Mouse (Mus musculus) left cerebral cortex, postnatal 4 days (tissue): ENCODE measurements around the gene Ly6f. TPM values are rescaled to one million over a fixed set of nuclear protein-coding genes. Genes with fewer than 3 reads are reported as not detected.
"Not testable (repeated sequence)": the region's sequence is repeated elsewhere in the genome, so short reads cannot be mapped to it uniquely, and the experiment has no call there.

Experiments used
- DNase-seq: peaks from one replicate; pipeline ENCODE4 v3.0.0-alpha.2; 2022
- intact Hi-C: fragments of 180-260 bp; cut with DNase I; formaldehyde crosslinking; loops from one replicate; pipeline ENCODE4 v1.15.1; 2025
- total RNA-seq, 2 experiments: library from RNA; stranded (reverse); gene quantifications; 2 replicates each; pipeline ENCODE4 v1.2.3; 2021

Gene Ly6f
- not detected for total RNA-seq

- intact Hi-C loops = no loop called here
- no peak for DNase-seq
Measured at GRCm38 (mm10) chr15:75268121-75268520, at the start of gene Ly6f. Gene Ly6f (plus strand): TSS chr15:75268421.

- intact Hi-C loops = no loop called here
Measured at GRCm38 (mm10) chr15:75221942-75222341, 46.3 kb upstream of the Ly6f start.

DNA sequence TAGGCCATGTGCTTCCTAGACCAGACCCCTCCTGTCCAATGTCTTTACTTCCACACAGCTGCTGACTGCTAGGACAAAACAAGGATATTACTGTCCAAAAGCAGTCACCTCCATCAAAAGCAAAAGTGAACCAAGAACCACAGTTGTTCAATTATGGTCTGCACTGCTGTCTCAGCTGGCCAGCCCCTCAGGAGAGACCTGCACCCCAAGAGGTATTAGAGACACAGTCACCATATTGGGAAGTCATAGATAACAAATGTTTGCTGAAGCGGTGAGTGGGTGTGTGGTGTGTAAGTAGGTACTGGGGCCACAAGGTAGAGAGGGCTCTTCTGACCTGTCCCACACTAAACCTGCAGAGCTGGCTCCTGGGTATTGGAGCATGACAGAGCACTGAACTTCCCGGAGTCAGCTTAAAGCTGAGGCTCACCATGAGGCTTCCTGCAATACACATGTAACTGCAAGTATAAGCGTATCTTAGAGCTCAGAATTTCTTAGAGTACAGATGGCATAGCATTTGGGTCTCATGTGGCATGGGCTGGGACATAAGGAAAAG, 30.4 kb upstream of the Ly6f start:
- intact Hi-C loops = no loop called here
- DNase-seq = no peak

More at GRCm38 (mm10) chr15:75221942-75222341, 46.3 kb upstream of the Ly6f start:
- DNase-seq = no peak

GRCm38 (mm10) chr15:75240558-75240957, 27.7 kb upstream of the Ly6f start:
- no peak for DNase-seq

DNA sequence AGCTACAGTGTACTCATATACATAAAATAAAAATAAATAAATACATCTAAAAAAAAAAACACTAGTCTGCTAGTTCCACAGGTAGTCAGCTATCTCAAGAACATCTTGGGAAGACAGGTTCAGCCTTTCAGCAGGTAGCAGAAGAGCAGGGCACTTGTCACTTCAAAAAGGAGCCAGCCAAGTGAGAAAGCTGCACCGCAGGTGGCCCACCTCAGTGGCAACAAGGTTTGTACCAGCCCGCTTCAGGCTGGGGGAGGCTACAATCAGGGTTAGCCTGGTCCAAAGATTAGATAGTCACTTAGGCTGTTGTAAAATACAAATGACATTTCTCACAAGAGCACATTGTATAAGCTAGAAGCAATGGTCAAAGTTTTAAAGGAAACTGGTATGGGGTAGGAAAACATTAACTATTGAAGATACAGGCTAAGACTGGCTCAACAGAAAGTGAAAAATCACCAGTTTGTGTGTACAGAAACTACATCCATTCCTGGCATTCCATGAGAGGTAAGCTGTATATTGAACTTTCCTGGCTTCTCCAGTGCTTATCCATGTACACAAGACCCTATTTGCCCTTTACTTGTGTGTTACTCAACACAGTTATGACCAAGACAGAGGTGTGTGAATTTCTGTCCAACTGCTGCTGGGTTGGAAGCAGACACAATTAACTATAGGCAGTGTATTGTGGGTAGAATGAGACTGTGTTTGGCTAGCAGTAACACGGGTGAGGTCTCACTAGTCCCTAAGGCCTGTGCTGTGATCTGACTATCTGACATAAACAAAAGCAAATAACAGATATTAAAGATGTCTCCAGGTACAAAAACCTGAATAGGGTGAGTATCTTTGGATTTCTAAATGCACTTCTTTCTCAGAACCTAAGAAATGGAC, 25.2 kb upstream of the Ly6f start:
- no peak for DNase-seq
- intact Hi-C loops = no loop called here

More at GRCm38 (mm10) chr15:75240558-75240957, 27.7 kb upstream of the Ly6f start:
- intact Hi-C loops = no loop called here

GRCm38 (mm10) chr15:75254671-75255070, 13.6 kb upstream of the Ly6f start:
- intact Hi-C loops = no loop called here
- DNase-seq = no peak

- DNase-seq = no peak
- intact Hi-C loops = no loop called here
Measured at GRCm38 (mm10) chr15:75265863-75266262, 2.4 kb upstream of the Ly6f start.

DNA sequence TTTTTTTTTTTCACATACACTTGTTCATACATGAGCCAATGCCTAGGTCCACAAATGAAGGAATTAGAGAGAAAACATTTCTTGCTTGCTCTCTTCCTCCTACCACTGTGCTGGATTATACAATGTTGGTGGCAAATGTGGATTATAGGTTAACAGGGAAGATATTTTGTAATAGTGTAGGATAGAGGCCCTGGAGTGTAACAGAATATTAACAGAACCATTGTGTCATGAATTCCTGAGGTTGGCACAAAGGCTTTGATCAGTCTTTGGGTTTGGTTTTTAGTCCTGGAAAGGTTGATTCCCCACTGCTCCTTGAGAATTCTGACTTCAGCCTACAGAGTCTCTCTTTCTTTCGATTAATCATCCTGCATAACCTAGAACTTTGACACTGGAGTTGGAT, 1.6 kb upstream of the Ly6f start:
- intact Hi-C loops = no loop called here
- DNase-seq = no peak

DNA sequence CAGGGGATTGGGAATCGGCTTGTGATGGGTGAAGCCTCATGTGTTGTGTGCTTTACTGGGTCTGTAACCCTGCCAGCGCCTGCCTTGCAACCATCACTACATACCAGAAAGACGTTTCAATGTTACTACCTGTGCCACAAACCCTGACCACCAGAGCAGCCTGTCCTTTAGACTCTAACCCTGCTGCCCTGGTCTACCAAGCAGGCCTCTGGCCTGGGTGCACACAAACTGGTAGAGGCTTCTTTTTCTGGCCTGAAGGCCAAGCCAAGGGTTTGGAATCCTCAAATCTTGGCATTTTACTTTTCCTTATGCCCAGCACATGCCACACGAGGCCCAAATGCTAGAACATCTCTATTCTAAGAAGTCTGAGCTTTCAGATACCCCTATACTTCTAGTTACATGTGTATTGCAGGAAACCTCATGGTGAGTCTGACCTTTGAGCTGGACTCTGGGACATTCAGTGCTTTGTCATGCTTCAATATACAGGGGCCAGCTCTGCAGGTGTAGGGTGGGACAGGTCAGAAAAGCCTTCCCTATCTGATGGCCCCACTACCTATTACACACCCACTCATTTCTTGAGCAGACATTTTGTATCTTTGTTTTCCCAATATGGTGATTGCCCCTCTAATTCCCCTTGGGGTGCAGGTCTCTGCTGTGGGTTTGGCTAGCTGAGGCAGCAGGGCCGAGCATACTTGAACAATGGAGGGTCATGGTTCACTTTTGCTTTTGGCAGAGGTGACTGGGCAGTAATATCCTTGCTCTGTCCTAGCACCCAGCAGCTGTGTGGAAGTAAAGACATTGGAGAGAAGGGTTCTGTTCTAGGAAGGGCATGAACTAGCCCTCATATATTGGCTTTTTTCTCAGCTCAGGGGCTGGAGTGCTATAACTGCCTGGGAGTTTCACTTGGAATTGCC, 952 bp downstream of the Ly6f start:
- intact Hi-C loops = no loop called here
- no peak for DNase-seq

- intact Hi-C loops = no loop called here
- DNase-seq = no peak
Measured at GRCm38 (mm10) chr15:75270169-75270568, 1.9 kb downstream of the Ly6f start.

GRCm38 (mm10) chr15:75270691-75271362, 2.6 kb downstream of the Ly6f start:
- no peak for DNase-seq
- intact Hi-C loops = no loop called here

DNA sequence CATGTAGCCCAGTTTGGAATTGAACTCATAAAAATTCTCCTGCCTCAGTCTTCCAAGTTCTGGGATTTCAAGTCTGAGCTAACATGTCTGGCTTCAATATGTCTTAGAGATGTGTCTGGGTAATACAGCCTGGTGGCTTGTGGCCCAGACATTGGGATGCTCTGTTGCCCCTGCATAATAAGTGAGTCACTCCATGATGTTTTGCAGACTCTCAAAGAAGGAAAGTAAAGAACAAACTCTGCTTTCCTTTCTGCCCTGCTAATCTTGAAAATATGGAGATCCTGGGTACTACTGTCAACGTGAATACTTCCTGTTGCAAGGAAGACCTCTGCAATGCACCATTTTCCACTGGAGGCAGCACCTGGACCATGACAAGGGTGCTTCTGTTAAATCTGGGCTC, 3.2 kb downstream of the Ly6f start:
- no peak for DNase-seq
- intact Hi-C loops = no loop called here

- DNase-seq = no peak
- intact Hi-C loops = no loop called here
Measured at GRCm38 (mm10) chr15:75271891-75272290, 3.7 kb downstream of the Ly6f start.

DNA sequence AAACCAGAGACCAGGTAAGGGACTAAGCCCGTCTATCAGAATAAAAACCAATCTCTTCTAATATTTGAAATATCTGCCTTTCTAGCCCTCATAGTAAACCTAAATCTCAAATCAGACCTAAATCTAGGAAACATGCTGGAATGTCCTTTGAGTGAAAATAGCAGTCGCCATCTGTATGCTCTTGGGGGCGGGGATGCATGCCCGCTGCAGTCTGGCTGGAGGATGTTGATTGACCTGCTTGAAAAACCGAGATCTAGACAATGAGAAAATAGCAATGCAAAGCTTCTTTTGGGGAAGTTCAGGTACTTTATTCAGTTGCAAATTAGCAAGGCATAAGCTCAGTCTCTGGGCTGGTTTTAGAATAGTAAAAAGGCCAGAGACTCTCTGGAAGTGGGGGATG, 13.8 kb downstream of the Ly6f start:
- DNase-seq, intact Hi-C loops: not testable (repeated sequence)

GRCm38 (mm10) chr15:75286512-75286911, 18.3 kb downstream of the Ly6f start:
- intact Hi-C loops, DNase-seq: not testable (repeated sequence)

DNA sequence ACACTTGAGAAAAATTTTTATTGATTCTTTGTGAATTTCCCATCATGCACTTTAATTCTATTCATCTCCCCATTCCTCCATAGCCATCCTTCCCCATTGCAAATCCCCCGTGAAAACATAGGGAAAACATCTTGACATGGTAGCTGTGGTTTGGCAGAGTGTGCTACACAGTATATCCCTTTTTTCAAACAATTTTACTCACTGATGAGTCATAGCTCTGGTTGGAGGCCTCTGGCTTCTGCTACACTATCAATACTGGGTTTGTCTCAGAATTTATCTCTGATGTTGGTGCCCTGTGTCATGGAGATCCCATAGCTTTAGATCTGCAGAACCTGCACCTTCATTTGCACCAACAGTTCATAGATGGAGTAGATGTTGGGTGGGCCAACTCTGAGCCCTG, 24.2 kb downstream of the Ly6f start:
- DNase-seq = no peak
- intact Hi-C loops = no loop called here

GRCm38 (mm10) chr15:75293873-75294385, 25.7 kb downstream of the Ly6f start:
- intact Hi-C loops = no loop called here
- no peak for DNase-seq

- DNase-seq = no peak
- intact Hi-C loops = no loop called here
Measured at GRCm38 (mm10) chr15:75306101-75306500, 37.9 kb downstream of the Ly6f start.

GRCm38 (mm10) chr15:75309186-75309585, 41.0 kb downstream of the Ly6f start:
- no peak for DNase-seq
- intact Hi-C loops = no loop called here

- DNase-seq = no peak
- intact Hi-C loops = no loop called here
Measured at GRCm38 (mm10) chr15:75309946-75310345, 41.7 kb downstream of the Ly6f start.
